Mouse (Mus musculus) hindbrain, embryonic 12.5 days (tissue): ENCODE results near the gene Lrrc4b. TPM values are rescaled to one million over a fixed set of nuclear protein-coding genes. Genes with fewer than 3 reads are reported as not detected.
A peak's percentile ranks its signal among the peaks of the same experiment; 100 is the strongest.

Experiments used
- ATAC-seq: fragments of 200-750 bp; cut with Nextera tagmentation; 2 replicates; pipeline ENCODE4 v1.8.0; 2017; ENCODE audit warnings: moderate TSS enrichment; ENCODE audit not compliant: low FRiP score
- H3K27ac ChIP-seq: fragments of 300-500 bp; sonication (generic); 2 replicates; pipeline ENCODE4 v1.5.1; 2016; ENCODE audit warnings: mild to moderate bottlenecking
- H3K27me3 ChIP-seq: fragments of 300-500 bp; sonication (generic); 2 replicates; pipeline ENCODE4 v1.6.1; 2016; ENCODE audit warnings: mild to moderate bottlenecking
- H3K36me3 ChIP-seq: fragments of 300-500 bp; sonication (generic); 2 replicates; pipeline ENCODE4 v1.6.1; 2016; ENCODE audit warnings: mild to moderate bottlenecking
- H3K4me1 ChIP-seq: fragments of 300-500 bp; sonication (generic); 2 replicates; pipeline ENCODE4 v1.6.1; 2016
- H3K4me2 ChIP-seq: fragments of 300-500 bp; sonication (generic); replicated peaks from 2 replicates; pipeline ENCODE4 v1.6.1; 2016; ENCODE audit warnings: mild to moderate bottlenecking
- H3K4me3 ChIP-seq: fragments of 300-500 bp; sonication (generic); 2 replicates; pipeline ENCODE4 v1.5.1; 2016; ENCODE audit warnings: mild to moderate bottlenecking
- H3K9ac ChIP-seq: fragments of 300-500 bp; sonication (generic); 2 replicates; pipeline ENCODE4 v1.6.1; 2016; ENCODE audit warnings: mild to moderate bottlenecking, moderate library complexity
- H3K9me3 ChIP-seq: fragments of 300-500 bp; sonication (generic); replicated peaks from 2 replicates; pipeline ENCODE4 v1.6.1; 2016; ENCODE audit warnings: mild to moderate bottlenecking
- WGBS: fragments of 180-500 bp; shearing (Covaris S2); methylation state at CpG from one replicate; pipeline ENCODE4 v1.1.7; 2016; 5-methylcytosine and 5-hydroxymethylcytosine counted together
- polyA plus RNA-seq: library from polyadenylated mRNA; unstranded; fragments of >200 nt; fragmentation: Nextera tagmentation; extraction: Ambion mirVana; gene quantifications from 2 replicates; pipeline ENCODE4 v1.2.1, GENCODE M21; 2016

Lrrc4b gene
- polyA plus RNA-seq, 1 experiment from 2014 or later, result 12.7 TPM

DNA sequence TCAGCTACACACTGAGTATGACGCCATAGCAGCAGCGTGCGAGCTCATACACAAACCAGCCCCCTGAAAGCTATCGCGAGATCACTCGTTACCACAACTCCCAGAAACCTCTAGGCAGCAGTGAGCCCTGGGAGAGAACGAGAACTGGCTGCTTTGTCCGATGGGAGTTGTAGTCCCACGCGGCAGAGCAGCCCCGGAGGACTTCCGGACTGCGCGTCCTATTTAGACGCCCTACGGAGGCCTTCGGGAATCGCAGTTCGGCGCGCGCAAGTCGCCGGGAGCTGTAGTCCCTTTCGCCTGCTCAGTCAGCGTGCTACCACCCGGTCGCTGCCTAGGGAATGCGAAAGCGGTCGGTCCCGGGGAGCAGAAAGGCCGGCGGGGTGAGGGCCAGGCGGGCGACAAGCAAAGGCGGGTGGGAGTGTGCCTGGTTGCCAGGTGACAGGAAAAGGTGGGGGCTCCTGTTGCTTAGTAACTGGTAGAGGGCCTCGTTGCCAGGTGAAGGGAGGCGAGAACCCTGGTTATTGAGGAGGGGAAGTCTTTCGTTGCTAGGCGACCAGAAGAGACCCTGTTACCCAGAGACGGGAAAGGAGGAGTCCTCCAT is 39.1 kb downstream of the Lrrc4b start, which contains the start of gene Josd2:
Josd2 (plus strand) TSS at position 170 of the 601 bp plus-strand sequence.
- no peaks in the 10 kb centered on the region for H3K9me3 ChIP-seq
- H3K27me3 ChIP-seq, result no peaks in the 10 kb centered on the region
- H3K27ac ChIP-seq, result peak within 1 kb of the TSS; percentile 91
- peak; percentile 91 for ATAC-seq
- H3K9ac ChIP-seq, result peak within 1 kb of the TSS; percentile 65
- H3K4me3 ChIP-seq, result peak within 1 kb of the TSS; percentile 50
- H3K4me2 ChIP-seq, result peak within 1 kb of the TSS; percentile 71
- H3K36me3 ChIP-seq, result peaks cover 10% of the 10 kb centered on the region
- H3K4me1 ChIP-seq, result peaks cover 55% of the 10 kb centered on the region
- whole genome bisulfite sequencing, result under 1% methylated on average over 42 of the region's 42 CpGs

GRCm38 (mm10) chr7:44468644-44469285 is 39.9 kb downstream of the Lrrc4b start:
- Histone ChIP-seq H3K9ac (peak overlapping the region; percentile 65), H3K9me3 (no peaks in the 10 kb centered on the region), H3K36me3 (peaks cover 2% of the 10 kb centered on the region), H3K4me3 (peak overlapping the region; percentile 50), H3K27ac (peak overlapping the region; percentile 91), H3K4me2 (peak overlapping the region; percentile 71), H3K4me1 (peaks cover 57% of the 10 kb centered on the region), H3K27me3 (no peaks in the 10 kb centered on the region)
- ATAC-seq, result no peak
- 52% methylated on average over 15 of the region's 15 CpGs for WGBS

DNA sequence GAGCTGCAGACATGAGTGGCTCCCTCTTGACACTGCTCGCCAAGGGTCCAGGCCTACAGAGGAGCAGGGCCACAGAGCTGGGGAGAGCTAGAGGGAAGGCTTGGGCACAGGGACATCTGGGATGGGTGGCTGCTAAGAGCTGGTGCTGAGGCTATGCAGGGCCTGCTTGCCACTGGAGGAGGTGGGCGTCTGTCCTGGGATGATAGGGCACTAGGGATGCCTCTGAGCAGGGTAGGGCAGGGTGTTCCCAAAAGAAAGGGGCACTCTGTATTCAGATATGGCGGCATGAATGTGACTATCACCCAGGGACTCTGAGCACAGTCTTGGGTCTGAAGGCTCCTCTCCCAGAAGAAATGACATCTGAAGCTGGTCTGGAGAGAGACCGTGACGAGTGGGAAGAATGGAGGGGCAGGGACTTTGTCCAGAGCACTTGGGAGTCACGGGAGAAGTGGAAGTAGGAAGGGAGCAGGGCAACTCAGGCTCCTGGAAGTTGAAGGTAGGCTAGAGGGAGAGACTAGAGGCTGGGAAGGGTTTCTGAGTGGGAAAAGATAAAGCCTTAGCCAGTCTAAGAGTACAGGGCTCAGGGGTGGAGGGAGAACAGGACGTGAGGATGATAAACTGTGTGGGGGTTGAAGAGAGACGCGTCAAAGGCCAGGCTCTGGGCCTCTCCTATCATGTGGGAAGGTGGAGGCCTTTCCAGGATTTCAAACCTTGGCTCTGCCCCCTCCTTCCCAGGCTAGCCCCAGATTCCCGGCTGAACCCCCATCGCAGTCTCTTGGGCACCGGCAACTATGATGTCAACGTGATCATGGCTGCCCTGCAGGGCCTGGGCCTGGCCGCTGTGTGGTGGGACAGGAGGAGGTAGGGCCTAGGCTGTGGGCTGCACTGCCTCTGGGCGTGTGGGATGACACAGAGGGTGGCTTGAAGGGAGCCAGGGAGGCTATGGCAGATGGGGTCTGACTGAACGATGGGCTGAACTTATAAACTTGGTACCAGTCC is 41.2 kb downstream of the Lrrc4b start:
- Histone ChIP-seq H3K9ac (no peak overlapping the region; the same call in 1 of the 2 replicates), H3K4me2 (peak overlapping the region; percentile 71; the same call in 1 of the 2 replicates), H3K9me3 (no peaks in the 10 kb centered on the region), H3K4me1 (peaks cover 57% of the 10 kb centered on the region), H3K36me3 (no peaks in the 10 kb centered on the region), H3K4me3 (no peak overlapping the region), H3K27me3 (no peaks in the 10 kb centered on the region), H3K27ac (peak overlapping the region; percentile 91; the same call in 1 of the 2 replicates)
- WGBS, result 90% methylated on average over 16 of the region's 16 CpGs
- ATAC-seq, result no peak

DNA sequence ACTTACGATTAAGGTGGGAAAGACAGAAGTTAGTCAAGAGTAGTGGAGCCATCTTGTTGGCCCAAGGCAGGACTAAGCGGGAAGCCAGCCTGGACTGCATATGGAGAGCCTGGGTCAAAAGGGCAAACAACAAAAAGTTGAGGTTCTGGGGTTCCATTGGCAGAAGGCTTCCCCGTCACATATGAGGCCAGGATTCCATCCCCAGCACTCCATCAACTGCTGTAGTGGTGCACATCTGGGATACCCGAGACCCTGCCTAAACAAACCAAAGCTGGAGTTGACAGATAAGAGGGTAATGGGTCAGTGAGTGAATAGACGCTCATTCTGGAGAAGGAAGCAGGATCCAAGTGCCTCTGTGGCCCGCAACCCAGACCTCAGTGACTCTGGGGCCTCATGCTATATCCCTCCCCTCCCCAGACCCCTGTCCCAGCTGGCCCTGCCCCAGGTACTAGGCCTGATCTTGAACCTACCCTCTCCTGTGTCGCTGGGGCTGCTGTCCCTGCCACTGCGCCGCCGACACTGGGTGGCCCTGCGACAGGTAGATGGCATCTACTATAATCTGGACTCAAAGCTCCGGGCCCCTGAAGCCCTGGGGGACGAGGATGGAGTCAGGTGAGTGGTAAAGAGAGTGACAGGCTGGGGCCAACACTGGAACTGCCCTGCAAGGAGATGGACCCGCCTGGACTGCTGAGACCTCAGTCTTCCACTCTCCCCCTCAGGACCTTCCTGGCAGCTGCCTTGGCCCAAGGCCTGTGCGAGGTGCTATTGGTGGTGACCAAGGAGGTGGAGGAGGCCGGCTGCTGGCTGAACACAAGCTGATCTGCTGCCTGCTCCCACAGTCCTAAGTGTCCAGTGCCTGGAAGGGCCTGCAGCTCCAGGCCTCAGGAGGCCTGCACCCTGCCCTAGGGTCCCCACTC is 42.1 kb downstream of the Lrrc4b start:
- Histone ChIP-seq H3K4me2 (no peak overlapping the region), H3K36me3 (no peaks in the 10 kb centered on the region), H3K4me1 (peaks cover 57% of the 10 kb centered on the region), H3K27ac (no peak overlapping the region), H3K9ac (no peak overlapping the region), H3K9me3 (no peaks in the 10 kb centered on the region), H3K4me3 (no peak overlapping the region), H3K27me3 (peaks cover 9% of the 10 kb centered on the region)
- no peak for ATAC-seq
- 86% methylated on average over 16 of the region's 16 CpGs for WGBS

- peaks cover 19% of the 10 kb centered on the region for H3K27me3 ChIP-seq
- no peak overlapping the region for H3K9ac ChIP-seq
- H3K9me3 ChIP-seq, result no peaks in the 10 kb centered on the region
- no peak for ATAC-seq
- H3K27ac ChIP-seq, result no peak overlapping the region
- H3K4me2 ChIP-seq, result no peak overlapping the region
- no peak overlapping the region for H3K4me3 ChIP-seq
- WGBS, result 57% methylated on average over 6 of the region's 6 CpGs
- no peaks in the 10 kb centered on the region for H3K36me3 ChIP-seq
- H3K4me1 ChIP-seq, result peaks cover 54% of the 10 kb centered on the region
Measured at GRCm38 (mm10) chr7:44471880-44472557, 43.2 kb downstream of the Lrrc4b start.

GRCm38 (mm10) chr7:44472558-44472885 is 43.7 kb downstream of the Lrrc4b start:
- Histone ChIP-seq H3K9me3 (no peaks in the 10 kb centered on the region), H3K9ac (no peak overlapping the region), H3K27ac (peak overlapping the region; percentile 66; the same call in 1 of the 2 replicates), H3K4me3 (no peak overlapping the region), H3K36me3 (no peaks in the 10 kb centered on the region), H3K4me2 (no peak overlapping the region), H3K4me1 (peaks cover 54% of the 10 kb centered on the region), H3K27me3 (peaks cover 24% of the 10 kb centered on the region)
- ATAC-seq, result no peak
- WGBS, result 25% methylated on average over 1 of the region's 1 CpGs

DNA sequence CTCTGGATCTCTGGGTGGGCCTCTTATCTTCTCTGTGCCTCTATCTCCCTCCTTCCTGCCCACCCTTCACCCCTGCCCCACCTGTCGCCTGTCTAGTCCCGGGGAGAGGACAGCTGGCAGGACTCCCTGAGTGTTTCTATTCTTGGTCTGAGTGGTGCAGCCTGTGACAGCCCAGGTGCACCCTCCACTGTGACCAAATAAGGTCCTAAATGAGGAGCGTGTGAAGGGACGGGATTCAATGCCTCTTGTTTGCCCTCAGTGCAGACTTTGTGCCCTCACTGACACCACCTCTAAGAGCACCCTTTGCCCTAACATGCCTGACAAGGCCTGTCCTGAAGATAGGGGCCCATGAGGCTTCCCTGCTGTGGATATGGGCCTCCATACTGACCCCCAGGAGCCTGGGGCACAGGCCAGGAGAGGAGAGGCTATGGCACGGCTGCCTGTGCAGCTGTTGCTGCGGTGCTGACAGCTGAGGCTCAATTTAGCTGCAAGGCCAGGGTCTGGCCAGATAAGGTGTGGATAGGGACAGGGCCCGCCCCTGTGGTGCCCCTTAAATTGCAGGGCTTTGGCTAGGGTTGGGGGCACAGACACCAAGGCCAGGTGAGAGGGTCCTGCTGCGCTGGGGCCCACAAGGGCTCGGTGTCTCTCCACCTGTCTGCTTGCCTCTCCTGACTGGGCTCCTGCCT is 44.3 kb downstream of the Lrrc4b start:
- 63% methylated on average over 9 of the region's 9 CpGs for WGBS
- H3K4me1 ChIP-seq, result peaks cover 54% of the 10 kb centered on the region
- H3K9ac ChIP-seq, result no peak overlapping the region

GRCm38 (mm10) chr7:44474419-44474818 is 45.6 kb downstream of the Lrrc4b start:
- H3K9ac ChIP-seq, result peak overlapping the region; percentile 54
- no peaks in the 10 kb centered on the region for H3K9me3 ChIP-seq
- peak overlapping the region; percentile 66 for H3K27ac ChIP-seq
- no peaks in the 10 kb centered on the region for H3K36me3 ChIP-seq
- peak; percentile 81 for ATAC-seq
- peaks cover 42% of the 10 kb centered on the region for H3K27me3 ChIP-seq
- H3K4me1 ChIP-seq, result peaks cover 42% of the 10 kb centered on the region
- WGBS, result 19% methylated on average over 4 of the region's 4 CpGs
- no peak overlapping the region for H3K4me2 ChIP-seq
- no peak overlapping the region for H3K4me3 ChIP-seq

More for the DNA sequence above, 44.3 kb downstream of the Lrrc4b start:
- no peaks in the 10 kb centered on the region for H3K9me3 ChIP-seq
- H3K4me3 ChIP-seq, result no peak overlapping the region
- peak overlapping the region; percentile 66 for H3K27ac ChIP-seq
- ATAC-seq, result no peak
- no peak overlapping the region for H3K4me2 ChIP-seq
- peaks cover 30% of the 10 kb centered on the region for H3K27me3 ChIP-seq
- no peaks in the 10 kb centered on the region for H3K36me3 ChIP-seq

GRCm38 (mm10) chr7:44475046-44475614 is 46.3 kb downstream of the Lrrc4b start:
- Histone ChIP-seq H3K9me3 (no peaks in the 10 kb centered on the region), H3K9ac (no peak overlapping the region), H3K4me1 (peaks cover 40% of the 10 kb centered on the region), H3K27me3 (peaks cover 49% of the 10 kb centered on the region), H3K4me3 (no peak overlapping the region), H3K36me3 (no peaks in the 10 kb centered on the region), H3K4me2 (no peak overlapping the region), H3K27ac (peak overlapping the region; percentile 66)
- peak; percentile 26 for ATAC-seq
- WGBS, result 37% methylated on average over 5 of the region's 5 CpGs

DNA sequence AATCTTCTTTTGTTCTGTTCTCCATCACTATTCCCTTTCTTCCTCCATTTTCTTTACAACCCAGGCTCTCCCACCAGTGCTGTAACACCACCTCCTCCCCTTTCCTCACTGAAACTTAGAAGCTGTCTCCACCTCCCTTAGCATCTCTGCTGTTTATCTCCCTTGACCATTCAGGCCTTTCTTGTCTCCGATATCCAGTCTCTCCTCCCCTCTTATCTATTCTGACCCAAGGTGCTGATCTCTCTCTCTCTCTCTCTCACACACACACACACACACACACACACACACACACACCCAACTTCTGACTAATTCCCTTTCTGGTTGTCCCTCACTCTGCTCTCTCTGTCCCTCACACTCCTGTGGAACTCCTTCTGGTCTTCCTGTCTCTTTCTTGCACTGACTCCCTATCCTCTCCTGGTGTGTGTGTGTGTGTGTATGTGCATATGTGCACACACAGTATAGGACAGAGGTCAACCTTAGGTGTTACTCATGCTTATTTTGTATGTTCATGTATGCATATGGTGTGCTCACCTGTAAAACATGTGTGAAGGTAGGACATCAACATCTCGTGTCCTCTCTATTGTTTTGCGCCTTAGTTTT is 54.1 kb downstream of the Lrrc4b start:
- no peak for ATAC-seq
- no peak overlapping the region; the same call in 1 of the 2 replicates for H3K9ac ChIP-seq
- 80% methylated on average over 3 of the region's 3 CpGs for WGBS

More for the DNA sequence above, 54.1 kb downstream of the Lrrc4b start:
- Histone ChIP-seq H3K36me3 (no peaks in the 10 kb centered on the region), H3K9me3 (no peaks in the 10 kb centered on the region), H3K4me3 (no peak overlapping the region), H3K4me1 (peaks cover 5% of the 10 kb centered on the region), H3K27ac (no peak overlapping the region), H3K27me3 (peaks cover 45% of the 10 kb centered on the region), H3K4me2 (no peak overlapping the region)
